Mouse (Mus musculus) hindbrain, embryonic 11.5 days (tissue): ENCODE measurements around the gene Sipa1l3. TPM values are rescaled to one million over a fixed set of nuclear protein-coding genes. Genes with fewer than 3 reads are reported as not detected.

Source experiments
- ATAC-seq: fragments of 200-750 bp; cut with Nextera tagmentation; 2 replicates; pipeline ENCODE4 v1.8.0; 2017; ENCODE audit warnings: mild to moderate bottlenecking, moderate TSS enrichment, moderate library complexity; ENCODE audit not compliant: low FRiP score
- DNase-seq: peaks from one replicate; pipeline ENCODE4 v3.0.0-alpha.2; 2015; ENCODE audit warnings: low spot score
- H3K27ac ChIP-seq: fragments of 300-500 bp; sonication (generic); 2 replicates; pipeline ENCODE4 v1.5.1; 2014; ENCODE audit warnings: mild to moderate bottlenecking, low read depth, low read length
- H3K27me3 ChIP-seq: fragments of 300-500 bp; sonication (generic); 2 replicates; pipeline ENCODE4 v1.6.1; 2014; ENCODE audit warnings: mild to moderate bottlenecking, low read length, moderate library complexity, mixed read lengths; ENCODE audit not compliant: control insufficient read depth, insufficient read depth
- H3K36me3 ChIP-seq: fragments of 300-500 bp; sonication (generic); 2 replicates; pipeline ENCODE4 v1.6.1; 2014; ENCODE audit warnings: mild to moderate bottlenecking, low read length, moderate library complexity, mixed read lengths; ENCODE audit not compliant: control insufficient read depth, insufficient read depth
- H3K4me1 ChIP-seq: fragments of 300-500 bp; sonication (generic); replicated peaks from 2 replicates; pipeline ENCODE4 v1.6.1; 2014; ENCODE audit warnings: low read length, mixed read lengths; ENCODE audit not compliant: control insufficient read depth, insufficient read depth
- H3K4me2 ChIP-seq: fragments of 300-500 bp; sonication (generic); replicated peaks from 2 replicates; pipeline ENCODE4 v1.6.1; 2014; ENCODE audit warnings: mild to moderate bottlenecking, low read depth, low read length
- H3K4me3 ChIP-seq: fragments of 300-500 bp; sonication (generic); 2 replicates; pipeline ENCODE4 v1.5.1; 2014; ENCODE audit warnings: low read depth, low read length
- H3K9ac ChIP-seq: fragments of 300-500 bp; sonication (generic); 2 replicates; pipeline ENCODE4 v1.6.1; 2014; ENCODE audit warnings: low read depth, low read length
- H3K9me3 ChIP-seq: fragments of 300-500 bp; sonication (generic); 2 replicates; pipeline ENCODE4 v1.6.1; 2016; ENCODE audit warnings: low read length; ENCODE audit not compliant: control insufficient read depth
- WGBS: fragments of 180-500 bp; shearing (Covaris S2); extraction: QIAGEN DNeasy Blood & Tissue Kit; methylation state at CpG from one replicate; pipeline ENCODE4 v1.1.7; 2014; 5-methylcytosine and 5-hydroxymethylcytosine counted together
- polyA plus RNA-seq: library from polyadenylated mRNA; unstranded; fragments of >200 nt; fragmentation: Nextera tagmentation; extraction: Ambion mirVana; gene quantifications from 2 replicates; pipeline ENCODE4 v1.2.1, GENCODE M21; 2014

Gene Sipa1l3
- polyA plus RNA-seq, 1 experiment from 2014 or later: 11.2 TPM

GRCm38 (mm10) chr7:29411838-29412580 is 106.4 kb downstream of the Sipa1l3 start:
- DNase-seq: no peak
- ATAC-seq: peak; percentile 40; the same call in 1 of the 2 replicates
- H3K27ac ChIP-seq: peak overlapping the region; percentile 39; the same call in 1 of the 2 replicates
- 61% methylated on average over 8 of the region's 8 CpGs for WGBS
- H3K9ac ChIP-seq: no peak overlapping the region
- no peaks in the 10 kb centered on the region for H3K36me3 ChIP-seq
- no peaks in the 10 kb centered on the region for H3K9me3 ChIP-seq
- no peak overlapping the region for H3K4me2 ChIP-seq
- H3K27me3 ChIP-seq: no peaks in the 10 kb centered on the region
- no peak overlapping the region for H3K4me3 ChIP-seq
- no peaks in the 10 kb centered on the region; the same call in 1 of the 2 replicates for H3K4me1 ChIP-seq

- no peak overlapping the region for H3K4me3 ChIP-seq
- H3K27me3 ChIP-seq: no peaks in the 10 kb centered on the region
- no peaks in the 10 kb centered on the region; the same call in 1 of the 2 replicates for H3K4me1 ChIP-seq
- DNase-seq (peak; percentile 25), ATAC-seq (peak; percentile 40; the same call in 1 of the 2 replicates)
- H3K9ac ChIP-seq: no peak overlapping the region
- no peak overlapping the region for H3K27ac ChIP-seq
- 55% methylated on average over 4 of the region's 4 CpGs for WGBS
- no peaks in the 10 kb centered on the region for H3K36me3 ChIP-seq
- H3K9me3 ChIP-seq: no peaks in the 10 kb centered on the region
- no peak overlapping the region for H3K4me2 ChIP-seq
Observed at GRCm38 (mm10) chr7:29411216-29411816, 107.1 kb downstream of the Sipa1l3 start.

- H3K27ac ChIP-seq: no peak overlapping the region
- no peaks in the 10 kb centered on the region; the same call in 1 of the 2 replicates for H3K4me1 ChIP-seq
- WGBS: 90% methylated on average over 8 of the region's 8 CpGs
- no peak overlapping the region for H3K4me3 ChIP-seq
- no peak for ATAC-seq
- DNase-seq: no peak
- H3K27me3 ChIP-seq: no peaks in the 10 kb centered on the region
- no peak overlapping the region for H3K9ac ChIP-seq
- no peaks in the 10 kb centered on the region for H3K9me3 ChIP-seq
- no peak overlapping the region for H3K4me2 ChIP-seq
- no peaks in the 10 kb centered on the region for H3K36me3 ChIP-seq
Observed at GRCm38 (mm10) chr7:29410402-29410801, 108.0 kb downstream of the Sipa1l3 start.

- no peak overlapping the region for H3K4me2 ChIP-seq
- no peak overlapping the region for H3K9ac ChIP-seq
- DNase-seq (no peak), ATAC-seq (no peak)
- H3K9me3 ChIP-seq: no peaks in the 10 kb centered on the region
- no peak overlapping the region for H3K27ac ChIP-seq
- 90% methylated on average over 4 of the region's 4 CpGs for WGBS
- no peaks in the 10 kb centered on the region for H3K36me3 ChIP-seq
- no peaks in the 10 kb centered on the region for H3K27me3 ChIP-seq
- no peaks in the 10 kb centered on the region; the same call in 1 of the 2 replicates for H3K4me1 ChIP-seq
- no peak overlapping the region for H3K4me3 ChIP-seq
Observed at GRCm38 (mm10) chr7:29406855-29407254, 111.6 kb downstream of the Sipa1l3 start.

GRCm38 (mm10) chr7:29404126-29404525 is 114.3 kb downstream of the Sipa1l3 start:
- Histone ChIP-seq H3K36me3 (no peaks in the 10 kb centered on the region), H3K4me3 (no peak overlapping the region), H3K4me1 (no peaks in the 10 kb centered on the region), H3K27ac (no peak overlapping the region), H3K4me2 (no peak overlapping the region), H3K9ac (no peak overlapping the region), H3K9me3 (no peaks in the 10 kb centered on the region), H3K27me3 (no peaks in the 10 kb centered on the region)
- DNase-seq (no peak), ATAC-seq (no peak)
- 90% methylated on average over 2 of the region's 2 CpGs for whole genome bisulfite sequencing

- WGBS: 86% methylated on average over 4 of the region's 4 CpGs
- no peak overlapping the region for H3K4me3 ChIP-seq
- no peaks in the 10 kb centered on the region for H3K36me3 ChIP-seq
- no peak overlapping the region for H3K9ac ChIP-seq
- DNase-seq (no peak), ATAC-seq (no peak)
- no peaks in the 10 kb centered on the region for H3K27me3 ChIP-seq
- H3K4me2 ChIP-seq: no peak overlapping the region
- no peaks in the 10 kb centered on the region for H3K9me3 ChIP-seq
- no peak overlapping the region for H3K27ac ChIP-seq
- H3K4me1 ChIP-seq: no peaks in the 10 kb centered on the region
Observed at GRCm38 (mm10) chr7:29402015-29402414, 116.4 kb downstream of the Sipa1l3 start.

- no peak overlapping the region for H3K4me2 ChIP-seq
- WGBS: 95% methylated on average over 8 of the region's 8 CpGs
- ATAC-seq (no peak), DNase-seq (no peak)
- H3K9ac ChIP-seq: no peak overlapping the region
- H3K36me3 ChIP-seq: no peaks in the 10 kb centered on the region
- H3K27ac ChIP-seq: no peak overlapping the region
- H3K4me1 ChIP-seq: no peaks in the 10 kb centered on the region
- no peaks in the 10 kb centered on the region for H3K27me3 ChIP-seq
- H3K9me3 ChIP-seq: no peaks in the 10 kb centered on the region
- H3K4me3 ChIP-seq: no peak overlapping the region
Observed at GRCm38 (mm10) chr7:29400451-29400850, 118.0 kb downstream of the Sipa1l3 start.

- no peak overlapping the region for H3K4me3 ChIP-seq
- no peak overlapping the region for H3K27ac ChIP-seq
- ATAC-seq (no peak), DNase-seq (no peak)
- no peaks in the 10 kb centered on the region for H3K27me3 ChIP-seq
- no peaks in the 10 kb centered on the region for H3K36me3 ChIP-seq
- no peaks in the 10 kb centered on the region for H3K9me3 ChIP-seq
- H3K4me1 ChIP-seq: no peaks in the 10 kb centered on the region
- H3K4me2 ChIP-seq: no peak overlapping the region
- 94% methylated on average over 9 of the region's 9 CpGs for WGBS
- H3K9ac ChIP-seq: no peak overlapping the region
Observed at GRCm38 (mm10) chr7:29399056-29399455, 119.4 kb downstream of the Sipa1l3 start.

GRCm38 (mm10) chr7:29397486-29397885 is 121.0 kb downstream of the Sipa1l3 start:
- no peaks in the 10 kb centered on the region for H3K36me3 ChIP-seq
- 87% methylated on average over 3 of the region's 3 CpGs for WGBS
- no peak for DNase-seq

More at GRCm38 (mm10) chr7:29397486-29397885, 121.0 kb downstream of the Sipa1l3 start:
- no peak for ATAC-seq
- Histone ChIP-seq H3K27ac (no peak overlapping the region), H3K4me3 (no peak overlapping the region), H3K4me1 (no peaks in the 10 kb centered on the region), H3K27me3 (no peaks in the 10 kb centered on the region), H3K4me2 (no peak overlapping the region), H3K9me3 (no peaks in the 10 kb centered on the region), H3K9ac (no peak overlapping the region)
